Mouse (Mus musculus): ENCODE results near the gene Gja3. TPM values are rescaled to one million over a fixed set of nuclear protein-coding genes. Genes with fewer than 3 reads are reported as not detected.
"Not testable (repeated sequence)": the region's sequence is repeated elsewhere in the genome, so short reads cannot be mapped to it uniquely, and the experiment has no call there.

Gene Gja3
- polyA plus RNA-seq, 1 experiment from 2014 or later, result 0.06 TPM

DNA sequence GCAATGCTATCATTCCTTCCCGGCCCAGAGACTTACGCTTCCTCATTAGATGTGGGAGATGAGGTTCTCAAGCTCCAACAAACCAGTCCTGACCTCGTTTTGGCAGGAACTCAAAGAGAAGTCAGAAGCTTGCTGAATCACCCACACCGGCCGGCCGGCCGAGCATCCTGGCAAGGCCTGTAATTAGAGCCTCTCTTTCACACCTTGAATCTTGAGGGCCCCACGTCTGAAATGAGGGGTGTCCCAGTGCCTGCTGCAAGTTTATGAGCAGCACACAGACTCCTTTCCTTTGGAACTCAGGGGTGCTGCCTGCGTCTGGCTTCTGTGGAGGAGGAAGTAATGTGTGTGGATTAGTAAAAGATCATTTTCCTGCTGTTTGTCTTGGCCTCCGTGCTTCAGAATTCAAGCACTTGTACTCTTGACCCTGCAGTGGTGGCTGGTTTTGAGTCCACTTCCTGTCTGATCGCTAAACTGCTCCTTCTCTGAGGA lies 26.3 kb upstream of the Gja3 start:
- H3K4me3 ChIP-seq (replicated peaks), result no peak overlapping the region
- WGBS, result 15% methylated on average over 11 of the region's 11 CpGs
- H3K9ac ChIP-seq, result no peak overlapping the region
- peak overlapping the region; percentile 19; the same call in 1 of the 2 replicates for H3K27ac ChIP-seq
- ATAC-seq, result peak; percentile 74
- H3K36me3 ChIP-seq, result no peaks in the 10 kb centered on the region
- H3K27me3 ChIP-seq (replicated peaks), result no peaks in the 10 kb centered on the region
- H3K4me1 ChIP-seq (replicated peaks), result peaks cover 11% of the 10 kb centered on the region; the same call in 1 of the 2 replicates
- no peaks in the 10 kb centered on the region for H3K9me3 ChIP-seq
- 0 out of 2 replicates have a peak overlapping the region, but pooled peaks have one; percentile 0 for H3K4me2 ChIP-seq (replicated peaks)

DNA sequence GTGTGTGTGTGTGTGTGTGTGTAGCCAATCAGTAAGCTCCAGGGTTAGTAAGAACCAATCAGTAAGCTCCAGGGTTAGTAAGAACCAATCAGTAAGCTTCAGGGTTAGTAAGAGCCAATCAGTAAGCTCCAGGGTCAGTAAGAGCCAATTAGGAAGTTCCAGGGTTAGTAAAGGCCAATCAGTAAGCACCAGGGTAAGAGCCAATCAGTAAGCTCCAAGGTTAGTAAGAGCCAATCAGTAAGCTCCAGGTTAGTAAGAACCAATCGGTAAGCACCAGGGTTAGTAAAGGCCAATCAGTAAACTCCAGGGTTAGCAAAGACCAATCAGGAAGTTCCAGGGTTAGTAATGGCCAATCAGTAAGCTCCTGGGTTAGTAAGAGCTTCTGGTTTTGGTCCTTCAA lies 25.0 kb upstream of the Gja3 start:
- no peak overlapping the region for H3K4me2 ChIP-seq (replicated peaks)
- H3K27me3 ChIP-seq (replicated peaks), result no peaks in the 10 kb centered on the region
- 98% methylated on average over 1 of the region's 1 CpGs for WGBS
- H3K4me1 ChIP-seq (replicated peaks), result peaks cover 11% of the 10 kb centered on the region; the same call in 1 of the 2 replicates
- no peak for ATAC-seq
- no peaks in the 10 kb centered on the region for H3K9me3 ChIP-seq
- no peak overlapping the region for H3K27ac ChIP-seq
- H3K9ac ChIP-seq, result no peak overlapping the region
- no peak overlapping the region for H3K4me3 ChIP-seq (replicated peaks)
- no peaks in the 10 kb centered on the region for H3K36me3 ChIP-seq

DNA sequence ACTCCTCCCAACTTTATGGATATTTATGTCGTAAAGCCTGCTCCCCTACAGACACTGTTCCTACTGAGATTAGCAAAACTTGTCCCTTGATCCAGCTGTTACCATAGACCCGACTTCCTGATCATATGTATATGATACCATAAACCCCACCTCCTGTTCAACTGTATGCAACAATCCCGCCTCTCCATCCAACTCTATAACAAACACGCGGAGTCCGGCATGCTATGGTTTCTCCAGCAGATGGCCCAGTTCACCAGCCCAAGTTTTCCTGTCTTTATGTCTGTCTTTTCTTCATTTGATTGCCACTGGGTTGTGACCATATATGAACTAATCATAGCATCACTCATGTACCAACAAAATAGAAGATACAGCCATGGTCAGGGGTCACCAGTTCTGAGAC lies 17.6 kb upstream of the Gja3 start:
- H3K9me3 ChIP-seq, result no peaks in the 10 kb centered on the region
- no peak overlapping the region for H3K4me2 ChIP-seq (replicated peaks)
- no peak overlapping the region for H3K27ac ChIP-seq
- ATAC-seq, result no peak
- no peaks in the 10 kb centered on the region for H3K4me1 ChIP-seq (replicated peaks)
- H3K27me3 ChIP-seq (replicated peaks), result no peaks in the 10 kb centered on the region
- no peak overlapping the region for H3K9ac ChIP-seq
- 78% methylated on average over 6 of the region's 6 CpGs for WGBS
- no peak overlapping the region for H3K4me3 ChIP-seq (replicated peaks)
- no peaks in the 10 kb centered on the region for H3K36me3 ChIP-seq

DNA sequence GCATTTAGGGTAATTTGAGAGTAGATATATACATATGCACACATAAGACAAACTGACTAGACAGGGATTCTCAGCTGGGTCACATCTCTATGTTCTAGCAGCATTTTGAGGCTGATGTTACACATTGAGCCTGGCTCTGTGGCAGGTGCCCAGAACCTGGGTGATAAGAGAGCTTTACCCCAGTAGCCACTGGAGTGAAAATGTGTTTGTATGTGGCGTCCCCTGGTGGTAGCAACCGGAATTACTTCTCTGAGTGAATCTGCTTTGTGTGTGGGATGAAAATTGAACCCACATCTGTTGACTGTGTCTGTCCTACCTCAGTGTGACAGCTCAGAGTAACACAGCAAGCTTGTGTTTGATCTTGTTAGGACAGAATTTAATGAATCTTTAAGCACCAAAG lies 12.0 kb upstream of the Gja3 start:
- not testable (repeated sequence) for H3K9me3 ChIP-seq; H3K27ac ChIP-seq; ATAC-seq; H3K36me3 ChIP-seq; H3K4me1 ChIP-seq (replicated peaks); H3K9ac ChIP-seq; H3K27me3 ChIP-seq (replicated peaks); H3K4me2 ChIP-seq (replicated peaks); H3K4me3 ChIP-seq (replicated peaks)
- WGBS, result 0% methylated on average over 2 of the region's 2 CpGs

DNA sequence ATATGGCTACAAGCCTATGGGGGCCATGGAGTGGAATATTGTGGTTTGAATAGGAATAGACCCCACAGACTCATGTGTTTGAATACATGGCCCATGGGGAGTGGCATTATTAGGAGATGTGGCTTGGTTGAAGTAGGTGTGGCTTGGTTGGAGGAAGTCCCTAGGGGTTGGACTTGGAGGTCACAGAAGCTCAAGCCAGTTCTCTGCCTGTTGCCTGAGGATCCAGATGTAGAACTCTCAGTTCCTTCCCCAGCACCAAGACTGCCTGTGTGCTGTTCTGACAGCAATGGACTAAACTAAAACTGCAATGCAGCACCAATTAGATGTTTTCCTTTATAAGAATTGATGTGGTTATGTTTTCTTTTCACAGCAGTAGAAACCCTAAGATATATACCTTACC lies 8.2 kb upstream of the Gja3 start:
- H3K4me2 ChIP-seq (replicated peaks), result no peak overlapping the region
- H3K4me1 ChIP-seq (replicated peaks), result no peaks in the 10 kb centered on the region
- H3K9ac ChIP-seq, result no peak overlapping the region
- H3K9me3 ChIP-seq, result no peaks in the 10 kb centered on the region
- H3K36me3 ChIP-seq, result no peaks in the 10 kb centered on the region
- H3K27ac ChIP-seq, result no peak overlapping the region
- ATAC-seq, result no peak
- no peaks in the 10 kb centered on the region for H3K27me3 ChIP-seq (replicated peaks)
- H3K4me3 ChIP-seq (replicated peaks), result no peak overlapping the region

DNA sequence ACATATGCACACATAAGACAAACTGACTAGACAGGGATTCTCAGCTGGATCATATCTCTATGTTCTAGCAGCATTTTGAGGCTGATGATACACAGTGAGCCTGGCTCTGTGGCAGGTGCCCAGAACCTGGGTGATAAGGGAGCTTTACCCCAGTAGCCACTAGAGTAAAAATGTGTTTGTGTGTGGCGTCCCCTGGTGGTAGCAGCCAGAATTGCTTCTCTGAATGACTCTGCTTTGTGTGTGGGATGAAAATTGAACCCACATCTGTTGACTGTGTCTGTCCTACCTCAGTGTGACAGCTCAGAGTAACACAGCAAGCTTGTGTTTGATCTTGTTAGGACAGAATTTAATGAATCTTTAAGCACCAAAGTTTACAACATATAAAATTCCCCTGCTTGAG lies 2.2 kb upstream of the Gja3 start:
- H3K9me3 ChIP-seq; H3K27ac ChIP-seq; H3K4me3 ChIP-seq (replicated peaks); H3K4me2 ChIP-seq (replicated peaks); H3K36me3 ChIP-seq; H3K9ac ChIP-seq; H3K4me1 ChIP-seq (replicated peaks): not testable (repeated sequence)
- WGBS, result 0% methylated on average over 1 of the region's 1 CpGs
- peaks cover 37% of the 10 kb centered on the region for H3K27me3 ChIP-seq (replicated peaks)
- ATAC-seq, result 0 out of 2 replicates have a peak, but pooled peaks have one; percentile 28

DNA sequence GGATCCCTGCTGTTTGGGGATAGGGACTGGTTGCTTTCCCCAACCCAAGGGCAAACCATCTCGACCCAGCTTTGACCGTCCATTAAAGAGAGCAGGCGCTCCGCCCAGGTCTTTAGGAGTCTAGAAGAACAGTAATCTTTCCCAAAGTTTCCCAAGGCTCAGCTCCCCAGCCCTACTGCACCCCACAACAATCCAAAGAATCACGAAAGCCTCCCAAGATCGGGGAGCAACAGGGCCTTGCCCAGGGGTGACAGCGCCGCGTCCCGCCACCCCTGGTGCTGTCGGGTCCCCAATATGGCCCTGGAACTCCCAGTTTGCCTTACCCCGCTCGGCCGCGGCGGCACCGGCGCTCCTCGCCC lies 717 bp downstream of the Gja3 start:
- Histone ChIP-seq H3K27ac (no peak overlapping the region), H3K4me3 (replicated peaks) (peak overlapping the region; percentile 52), H3K27me3 (replicated peaks) (peaks cover 37% of the 10 kb centered on the region), H3K9me3 (no peaks in the 10 kb centered on the region), H3K4me1 (replicated peaks) (peaks cover 6% of the 10 kb centered on the region; the same call in 1 of the 2 replicates), H3K9ac (0 out of 2 replicates have a peak overlapping the region, but pooled peaks have one; percentile 6), H3K4me2 (replicated peaks) (peak overlapping the region; percentile 96), H3K36me3 (no peaks in the 10 kb centered on the region)
- ATAC-seq, result no peak
- 4% methylated on average over 19 of the region's 19 CpGs for WGBS

DNA sequence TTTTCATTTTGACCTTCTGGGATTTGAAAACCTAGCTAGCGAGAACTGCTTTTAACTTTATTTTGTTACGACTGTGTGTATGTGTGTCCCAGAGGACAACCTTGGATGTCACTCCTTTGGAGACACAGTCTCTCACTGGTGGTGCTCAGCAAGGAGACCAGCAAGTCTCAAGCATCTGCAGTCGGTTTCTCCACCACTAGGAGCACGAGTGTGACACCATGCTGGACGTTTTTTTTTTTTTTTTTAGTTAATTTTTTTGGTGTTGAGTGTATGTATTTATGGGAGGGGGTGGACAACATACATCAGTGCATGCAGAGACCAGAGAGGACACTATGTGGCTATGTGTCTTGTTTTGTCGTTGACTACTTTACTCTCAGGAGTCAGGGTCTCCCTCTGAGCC lies 5.2 kb downstream of the Gja3 start:
- H3K9ac ChIP-seq, result no peak overlapping the region
- peaks cover 2% of the 10 kb centered on the region; the same call in 1 of the 2 replicates for H3K4me1 ChIP-seq (replicated peaks)
- 61% methylated on average over 6 of the region's 6 CpGs for WGBS
- H3K9me3 ChIP-seq, result no peaks in the 10 kb centered on the region
- no peak overlapping the region for H3K4me2 ChIP-seq (replicated peaks)
- ATAC-seq, result no peak
- H3K36me3 ChIP-seq, result no peaks in the 10 kb centered on the region
- H3K27me3 ChIP-seq (replicated peaks), result peaks cover 19% of the 10 kb centered on the region
- H3K27ac ChIP-seq, result no peak overlapping the region
- H3K4me3 ChIP-seq (replicated peaks), result no peak overlapping the region

DNA sequence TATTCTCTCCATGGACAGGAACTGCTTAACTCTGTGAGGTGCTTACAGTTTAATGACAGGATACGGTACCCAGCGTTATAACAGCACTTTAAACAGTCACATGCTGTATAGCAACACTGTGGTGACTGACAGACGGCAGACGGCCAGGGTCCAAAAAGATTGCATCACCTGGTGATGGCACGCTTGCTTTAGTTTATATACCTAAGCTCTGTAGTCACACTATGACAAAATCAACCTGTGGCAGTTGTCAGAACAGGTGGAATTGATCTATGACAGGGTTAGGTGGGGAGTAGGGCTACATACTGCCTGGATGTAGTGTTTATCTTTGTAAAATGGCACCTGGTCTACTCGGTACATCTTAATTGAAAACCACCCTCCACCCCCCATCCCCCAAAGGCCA lies 14.0 kb downstream of the Gja3 start:
- Histone ChIP-seq H3K4me1 (replicated peaks) (no peaks in the 10 kb centered on the region), H3K27ac (no peak overlapping the region), H3K27me3 (replicated peaks) (no peaks in the 10 kb centered on the region), H3K9me3 (no peaks in the 10 kb centered on the region), H3K4me2 (replicated peaks) (no peak overlapping the region), H3K4me3 (replicated peaks) (no peak overlapping the region), H3K9ac (no peak overlapping the region), H3K36me3 (no peaks in the 10 kb centered on the region)
- WGBS, result 64% methylated on average over 6 of the region's 6 CpGs
- no peak for ATAC-seq

DNA sequence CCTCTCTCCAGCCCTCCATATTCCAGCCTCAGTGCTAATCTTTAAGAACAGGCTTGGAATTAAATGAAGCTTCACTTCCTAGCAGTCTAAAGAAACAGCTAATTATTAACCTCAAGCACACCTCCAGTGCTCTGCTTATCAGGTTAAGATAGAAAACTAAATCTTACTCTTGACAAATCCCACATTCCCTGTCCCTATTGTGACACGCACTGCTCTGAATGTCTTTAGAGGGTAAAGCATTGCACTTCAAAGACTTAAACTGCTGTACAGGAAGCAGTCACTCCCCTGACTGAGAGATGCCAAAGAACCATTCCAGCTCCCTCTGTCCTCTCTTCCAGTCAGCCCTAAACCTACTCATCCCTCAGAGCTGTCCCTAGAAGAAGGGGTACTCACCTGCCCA lies 16.5 kb downstream of the Gja3 start:
- Histone ChIP-seq H3K27me3 (replicated peaks) (no peaks in the 10 kb centered on the region), H3K4me3 (replicated peaks) (no peak overlapping the region), H3K9ac (no peak overlapping the region), H3K9me3 (no peaks in the 10 kb centered on the region), H3K4me1 (replicated peaks) (no peaks in the 10 kb centered on the region), H3K4me2 (replicated peaks) (no peak overlapping the region), H3K36me3 (no peaks in the 10 kb centered on the region), H3K27ac (no peak overlapping the region)
- ATAC-seq, result peak; percentile 70
- 52% methylated on average over 1 of the region's 1 CpGs for WGBS

DNA sequence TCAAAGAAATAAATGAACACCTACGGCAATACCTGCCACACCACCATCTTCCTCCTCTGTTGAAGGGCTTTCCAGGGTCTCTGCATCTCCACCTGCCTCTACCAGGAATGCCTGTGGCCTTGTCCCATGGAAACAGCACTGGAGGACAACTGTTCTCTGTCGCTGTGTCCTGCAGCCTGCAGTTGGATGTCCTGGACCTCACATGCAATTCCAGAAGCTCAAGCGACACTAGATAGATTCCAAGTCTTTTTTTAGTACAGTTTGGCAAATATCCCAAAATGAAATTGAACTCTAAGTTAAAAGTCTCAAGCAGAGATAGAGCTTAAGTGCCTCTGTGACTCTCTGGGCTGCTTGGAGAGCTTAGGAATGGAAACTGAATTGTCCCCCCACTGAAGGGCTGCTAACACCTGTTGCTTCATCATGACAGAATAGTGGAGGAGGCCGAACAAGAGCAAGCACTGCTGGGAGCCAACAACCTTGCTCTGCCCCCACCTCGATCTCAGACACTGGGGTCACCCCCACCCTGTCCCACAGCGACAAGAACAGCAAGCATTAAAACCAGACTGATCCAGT lies 22.9 kb downstream of the Gja3 start:
- ATAC-seq, result no peak
- H3K9me3 ChIP-seq, result no peaks in the 10 kb centered on the region
- 60% methylated on average over 6 of the region's 6 CpGs for WGBS
- no peak overlapping the region for H3K27ac ChIP-seq
- H3K4me2 ChIP-seq (replicated peaks), result no peak overlapping the region
- no peak overlapping the region for H3K9ac ChIP-seq
- no peaks in the 10 kb centered on the region for H3K4me1 ChIP-seq (replicated peaks)
- no peaks in the 10 kb centered on the region for H3K27me3 ChIP-seq (replicated peaks)
- H3K36me3 ChIP-seq, result no peaks in the 10 kb centered on the region
- H3K4me3 ChIP-seq (replicated peaks), result no peak overlapping the region

DNA sequence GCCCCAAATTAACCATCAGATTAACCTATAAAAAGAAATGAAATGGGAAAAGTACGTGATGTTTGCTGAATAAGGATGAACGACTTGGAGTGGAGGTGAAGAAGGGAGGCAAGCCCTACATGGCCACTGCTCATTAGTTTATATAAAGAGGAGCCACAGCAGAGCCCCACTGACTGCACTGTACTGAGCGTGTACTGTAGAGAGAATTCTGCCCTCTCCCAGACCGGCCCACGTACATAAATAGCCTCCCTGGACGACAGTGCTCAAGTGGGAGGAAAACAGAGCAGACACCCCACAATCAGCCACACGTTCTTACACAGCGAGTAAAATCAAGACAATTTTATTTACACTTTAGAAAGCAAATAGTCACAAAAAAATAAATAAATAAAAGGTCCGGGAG lies 23.8 kb downstream of the Gja3 start:
- WGBS, result 29% methylated on average over 9 of the region's 9 CpGs
- Histone ChIP-seq H3K27ac (no peak overlapping the region), H3K36me3 (no peaks in the 10 kb centered on the region), H3K9me3 (no peaks in the 10 kb centered on the region), H3K9ac (no peak overlapping the region), H3K27me3 (replicated peaks) (no peaks in the 10 kb centered on the region), H3K4me2 (replicated peaks) (no peak overlapping the region), H3K4me3 (replicated peaks) (no peak overlapping the region), H3K4me1 (replicated peaks) (no peaks in the 10 kb centered on the region)
- ATAC-seq, result no peak

DNA sequence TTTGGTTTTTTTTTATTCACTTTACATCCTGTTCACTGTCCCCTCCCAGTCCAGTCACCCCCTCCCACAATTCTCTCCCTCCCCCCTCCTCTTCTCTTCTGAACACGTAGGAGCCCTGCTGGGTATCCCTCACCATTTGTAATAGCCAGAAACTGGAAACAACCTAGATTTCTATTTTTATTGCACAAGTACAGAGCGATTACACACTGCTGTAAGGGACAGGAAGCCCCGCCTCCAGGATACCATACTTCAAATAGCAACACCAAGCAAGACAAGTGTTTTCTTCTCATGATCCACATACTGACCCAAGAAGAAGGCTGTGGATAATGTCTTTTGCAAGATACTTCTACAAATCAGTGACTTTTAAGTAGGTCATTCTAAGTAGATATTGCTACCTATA lies 25.1 kb downstream of the Gja3 start:
- H3K4me1 ChIP-seq (replicated peaks), result no peaks in the 10 kb centered on the region
- 71% methylated on average over 3 of the region's 3 CpGs for WGBS
- no peak overlapping the region for H3K4me2 ChIP-seq (replicated peaks)
- no peak overlapping the region for H3K4me3 ChIP-seq (replicated peaks)
- H3K27me3 ChIP-seq (replicated peaks), result no peaks in the 10 kb centered on the region
- H3K9me3 ChIP-seq, result no peaks in the 10 kb centered on the region
- H3K9ac ChIP-seq, result no peak overlapping the region
- H3K27ac ChIP-seq, result no peak overlapping the region
- no peak for ATAC-seq
- H3K36me3 ChIP-seq, result no peaks in the 10 kb centered on the region
